Mouse (Mus musculus): Measurements from ENCODE around the gene Lrrc19. TPM values are rescaled to one million over a fixed set of nuclear protein-coding genes. Genes with fewer than 3 reads are reported as not detected.
"Not testable (repeated sequence)": the region's sequence is repeated elsewhere in the genome, so short reads cannot be mapped to it uniquely, and the experiment has no call there.

Gene Lrrc19
- 0.29 and 0.41 TPM in 2 replicates for polyA plus RNA-seq (2016; fragmentation: Nextera tagmentation; extraction: Ambion mirVana)

GRCm38 (mm10) chr4:94649920-94650319 lies at the start of gene Lrrc19:
Gene Lrrc19, minus strand, starts transcription at chr4:94650144.
- no peak within 1 kb of the TSS for H3K9ac ChIP-seq
- no peaks in the 10 kb centered on the region for H3K27me3 ChIP-seq (replicated peaks)
- H3K27ac ChIP-seq (ENCODE audit: poor library complexity, severe bottlenecking): no peak within 1 kb of the TSS
- H3K4me1 ChIP-seq (replicated peaks): no peaks in the 10 kb centered on the region
- H3K4me3 ChIP-seq: no peak within 1 kb of the TSS
- no peak within 1 kb of the TSS for H3K4me2 ChIP-seq
- H3K36me3 ChIP-seq: peaks cover 8% of the 10 kb centered on the region; the same call in 1 of the 2 replicates
- ATAC-seq (ENCODE audit: insufficient number of reproducible peaks, low FRiP score): no peak
- WGBS: 81% methylated on average over 3 of the region's 3 CpGs
- no peaks in the 10 kb centered on the region for H3K9me3 ChIP-seq (replicated peaks)

- Histone ChIP-seq H3K36me3 (peaks cover 5% of the 10 kb centered on the region; the same call in 1 of the 2 replicates), H3K9me3 (replicated peaks) (no peaks in the 10 kb centered on the region), H3K4me2 (no peak overlapping the region), H3K4me1 (replicated peaks) (0 out of 2 replicates have a peak, but pooled peaks cover 3% of the 10 kb centered on the region), H3K4me3 (no peak overlapping the region), H3K27me3 (replicated peaks) (no peaks in the 10 kb centered on the region), H3K9ac (no peak overlapping the region), H3K27ac (ENCODE audit: poor library complexity, severe bottlenecking) (no peak overlapping the region)
- 38% methylated on average over 3 of the region's 3 CpGs for WGBS
- ATAC-seq (ENCODE audit: insufficient number of reproducible peaks, low FRiP score): no peak
Measured at GRCm38 (mm10) chr4:94696368-94696767, 46.4 kb upstream of the Lrrc19 start.

- 52% methylated on average over 2 of the region's 2 CpGs for WGBS
- H3K27ac ChIP-seq (ENCODE audit: poor library complexity, severe bottlenecking): no peak overlapping the region
Measured at GRCm38 (mm10) chr4:94692175-94692574, 42.2 kb upstream of the Lrrc19 start.

GRCm38 (mm10) chr4:94691078-94691477 lies 41.1 kb upstream of the Lrrc19 start:
- ATAC-seq (ENCODE audit: insufficient number of reproducible peaks, low FRiP score): no peak
- Histone ChIP-seq H3K27ac (ENCODE audit: poor library complexity, severe bottlenecking) (no peak overlapping the region), H3K4me3 (no peak overlapping the region), H3K36me3 (peaks cover 20% of the 10 kb centered on the region), H3K4me1 (replicated peaks) (0 out of 2 replicates have a peak, but pooled peaks cover 3% of the 10 kb centered on the region), H3K4me2 (no peak overlapping the region), H3K27me3 (replicated peaks) (no peaks in the 10 kb centered on the region), H3K9me3 (replicated peaks) (no peaks in the 10 kb centered on the region), H3K9ac (no peak overlapping the region)
- WGBS: 58% methylated on average over 4 of the region's 4 CpGs

More at GRCm38 (mm10) chr4:94692175-94692574, 42.2 kb upstream of the Lrrc19 start:
- no peak overlapping the region for H3K4me2 ChIP-seq
- ATAC-seq (ENCODE audit: insufficient number of reproducible peaks, low FRiP score): no peak
- no peaks in the 10 kb centered on the region for H3K9me3 ChIP-seq (replicated peaks)
- H3K4me3 ChIP-seq: no peak overlapping the region
- H3K27me3 ChIP-seq (replicated peaks): no peaks in the 10 kb centered on the region
- peaks cover 18% of the 10 kb centered on the region for H3K36me3 ChIP-seq
- H3K9ac ChIP-seq: no peak overlapping the region
- 0 out of 2 replicates have a peak, but pooled peaks cover 3% of the 10 kb centered on the region for H3K4me1 ChIP-seq (replicated peaks)

GRCm38 (mm10) chr4:94689804-94690203 lies 39.9 kb upstream of the Lrrc19 start:
- not testable (repeated sequence) for H3K4me1 ChIP-seq (replicated peaks); H3K4me3 ChIP-seq; H3K27me3 ChIP-seq (replicated peaks); ATAC-seq (ENCODE audit: insufficient number of reproducible peaks, low FRiP score); H3K27ac ChIP-seq (ENCODE audit: poor library complexity, severe bottlenecking); H3K9me3 ChIP-seq (replicated peaks); H3K4me2 ChIP-seq; H3K9ac ChIP-seq
- H3K36me3 ChIP-seq: peaks cover 20% of the 10 kb centered on the region
- 66% methylated on average over 2 of the region's 2 CpGs for WGBS

- peaks cover 14% of the 10 kb centered on the region for H3K36me3 ChIP-seq
- whole genome bisulfite sequencing: 60% methylated on average over 5 of the region's 5 CpGs
- ATAC-seq (ENCODE audit: insufficient number of reproducible peaks, low FRiP score): no peak
Measured at GRCm38 (mm10) chr4:94683305-94683704, 33.4 kb upstream of the Lrrc19 start.

GRCm38 (mm10) chr4:94682029-94682428 lies 32.1 kb upstream of the Lrrc19 start:
- no peak overlapping the region for H3K4me2 ChIP-seq
- no peak overlapping the region for H3K9ac ChIP-seq
- H3K4me3 ChIP-seq: no peak overlapping the region
- ATAC-seq (ENCODE audit: insufficient number of reproducible peaks, low FRiP score): no peak
- H3K4me1 ChIP-seq (replicated peaks): no peaks in the 10 kb centered on the region
- WGBS: 24% methylated on average over 1 of the region's 1 CpGs
- H3K9me3 ChIP-seq (replicated peaks): no peaks in the 10 kb centered on the region
- H3K27ac ChIP-seq (ENCODE audit: poor library complexity, severe bottlenecking): no peak overlapping the region
- H3K36me3 ChIP-seq: peaks cover 6% of the 10 kb centered on the region
- no peaks in the 10 kb centered on the region for H3K27me3 ChIP-seq (replicated peaks)

More at GRCm38 (mm10) chr4:94683305-94683704, 33.4 kb upstream of the Lrrc19 start:
- no peaks in the 10 kb centered on the region for H3K4me1 ChIP-seq (replicated peaks)
- H3K27me3 ChIP-seq (replicated peaks): no peaks in the 10 kb centered on the region
- no peak overlapping the region for H3K9ac ChIP-seq
- H3K27ac ChIP-seq (ENCODE audit: poor library complexity, severe bottlenecking): peak overlapping the region; percentile 43; the same call in 1 of the 2 replicates
- no peaks in the 10 kb centered on the region for H3K9me3 ChIP-seq (replicated peaks)
- no peak overlapping the region for H3K4me2 ChIP-seq
- H3K4me3 ChIP-seq: no peak overlapping the region

- Histone ChIP-seq H3K9ac (no peak overlapping the region), H3K36me3 (peaks cover 5% of the 10 kb centered on the region), H3K9me3 (replicated peaks) (no peaks in the 10 kb centered on the region), H3K27ac (ENCODE audit: poor library complexity, severe bottlenecking) (no peak overlapping the region), H3K4me1 (replicated peaks) (no peaks in the 10 kb centered on the region), H3K27me3 (replicated peaks) (no peaks in the 10 kb centered on the region), H3K4me2 (no peak overlapping the region), H3K4me3 (no peak overlapping the region)
- WGBS: 82% methylated on average over 2 of the region's 2 CpGs
- ATAC-seq (ENCODE audit: insufficient number of reproducible peaks, low FRiP score): no peak
Measured at GRCm38 (mm10) chr4:94681181-94681580, 31.2 kb upstream of the Lrrc19 start.

- no peak for ATAC-seq (ENCODE audit: insufficient number of reproducible peaks, low FRiP score)
- Histone ChIP-seq H3K9ac (no peak overlapping the region), H3K27me3 (replicated peaks) (no peaks in the 10 kb centered on the region), H3K27ac (ENCODE audit: poor library complexity, severe bottlenecking) (no peak overlapping the region), H3K4me1 (replicated peaks) (no peaks in the 10 kb centered on the region), H3K36me3 (peaks cover 5% of the 10 kb centered on the region), H3K9me3 (replicated peaks) (no peaks in the 10 kb centered on the region), H3K4me3 (no peak overlapping the region), H3K4me2 (no peak overlapping the region)
- WGBS: 79% methylated on average over 2 of the region's 2 CpGs
Measured at GRCm38 (mm10) chr4:94680662-94681061, 30.7 kb upstream of the Lrrc19 start.

- 0 out of 2 replicates have a peak, but pooled peaks have one; percentile 53 for ATAC-seq (ENCODE audit: insufficient number of reproducible peaks, low FRiP score)
- H3K36me3 ChIP-seq: 0 out of 2 replicates have a peak, but pooled peaks cover 3% of the 10 kb centered on the region
- no peak overlapping the region for H3K27ac ChIP-seq (ENCODE audit: poor library complexity, severe bottlenecking)
- no peaks in the 10 kb centered on the region for H3K9me3 ChIP-seq (replicated peaks)
- no peak overlapping the region for H3K9ac ChIP-seq
- WGBS: 33% methylated on average over 1 of the region's 1 CpGs
- no peak overlapping the region for H3K4me2 ChIP-seq
- no peaks in the 10 kb centered on the region for H3K4me1 ChIP-seq (replicated peaks)
- H3K27me3 ChIP-seq (replicated peaks): no peaks in the 10 kb centered on the region
- H3K4me3 ChIP-seq: no peak overlapping the region
Measured at GRCm38 (mm10) chr4:94669718-94670117, 19.8 kb upstream of the Lrrc19 start.

- not testable (repeated sequence) for H3K4me2 ChIP-seq; H3K9ac ChIP-seq; H3K27ac ChIP-seq (ENCODE audit: poor library complexity, severe bottlenecking); H3K4me1 ChIP-seq (replicated peaks); H3K27me3 ChIP-seq (replicated peaks); ATAC-seq (ENCODE audit: insufficient number of reproducible peaks, low FRiP score); H3K4me3 ChIP-seq; H3K9me3 ChIP-seq (replicated peaks)
- 81% methylated on average over 5 of the region's 5 CpGs for WGBS
- peaks cover 13% of the 10 kb centered on the region for H3K36me3 ChIP-seq
Measured at GRCm38 (mm10) chr4:94650426-94651175, 657 bp upstream of the Lrrc19 start.

All from heart, embryonic 12.5 days (tissue).